Mouse (Mus musculus) C2C12 (cell line): ENCODE data around the gene Ift140. TPM values are rescaled to one million over a fixed set of nuclear protein-coding genes. Genes with fewer than 3 reads are reported as not detected.

Experiments
- H3K27me3 ChIP-seq: one replicate; pipeline ENCODE4 v1.6.1; 2011; ENCODE audit not compliant: control insufficient read depth, insufficient read depth, insufficient read length
- H3K36me3 ChIP-seq: one replicate; pipeline ENCODE4 v1.6.1; 2011; ENCODE audit not compliant: control insufficient read depth, insufficient read depth
- H3K4me3 ChIP-seq: one replicate; pipeline ENCODE4 v1.5.1; 2011; ENCODE audit warnings: mild to moderate bottlenecking, control low read depth; ENCODE audit not compliant: poor library complexity, insufficient read depth, severe bottlenecking
- H3K79me2 ChIP-seq: one replicate; pipeline ENCODE4 v1.6.1; 2011; ENCODE audit not compliant: control insufficient read depth, insufficient read depth
- H3K79me3 ChIP-seq: one replicate; pipeline ENCODE4 v1.6.1; 2011; ENCODE audit warnings: low read depth, control low read depth
- H3ac ChIP-seq: one replicate; pipeline ENCODE3; 2011; ENCODE audit warnings: low read depth; ENCODE audit not compliant: control insufficient read depth, insufficient read length
- CEBPB ChIP-seq: IDR thresholded peaks from one replicate; pipeline ENCODE4 v1.6.1; 2011; ENCODE audit warnings: low read depth, mild to moderate bottlenecking, control low read depth, moderate library complexity
- CTCF ChIP-seq: IDR thresholded peaks from one replicate; pipeline ENCODE4 v1.5.1; 2011; ENCODE audit not compliant: control insufficient read depth, insufficient read depth, insufficient read length
- FOSL1 ChIP-seq: IDR thresholded peaks from one replicate; pipeline ENCODE4 v1.8.0; 2011; ENCODE audit warnings: mild to moderate bottlenecking, low read length; ENCODE audit not compliant: poor library complexity, insufficient read depth, severe bottlenecking
- MAX ChIP-seq: IDR thresholded peaks from one replicate; pipeline ENCODE4 v1.6.1; 2011; ENCODE audit warnings: mild to moderate bottlenecking, control low read depth
- MYOD1 ChIP-seq: IDR thresholded peaks from one replicate; pipeline ENCODE4 v1.6.1; 2011; ENCODE audit warnings: low read depth; ENCODE audit not compliant: control insufficient read depth, insufficient read length
- MYOG ChIP-seq: IDR thresholded peaks from one replicate; pipeline ENCODE4 v1.6.1; 2011; ENCODE audit not compliant: control insufficient read depth, insufficient read length; ENCODE audit errors: extremely low read depth
- USF1 ChIP-seq: IDR thresholded peaks from one replicate; pipeline ENCODE4 v1.6.1; 2011; ENCODE audit warnings: low read depth, mild to moderate bottlenecking, control low read depth, moderate library complexity
- polyA plus RNA-seq: library from polyadenylated mRNA; unstranded; fragments of >200 nt; fragmentation: generic; extraction: Trizol; gene quantifications from one replicate; pipeline ENCODE4 v1.2.1, GENCODE M21; 2012; ENCODE audit warnings: missing spikeins

The Ift140 gene
- polyA plus RNA-seq, 1 experiment, result 7.5 TPM

- Histone ChIP-seq H3K36me3 (no peaks in the 10 kb centered on the region), H3K79me2 (no peaks in the 10 kb centered on the region), H3K4me3 (no peak overlapping the region), H3K79me3 (no peaks in the 10 kb centered on the region), H3K27me3 (no peaks in the 10 kb centered on the region), H3ac (no peak overlapping the region)
- TF ChIP-seq MYOG, result no peak
- TF ChIP-seq MYOD1, result no peak
- TF ChIP-seq CEBPB, result no peak
- no peak for TF ChIP-seq FOSL1
- TF ChIP-seq USF1, result no peak
- TF ChIP-seq CTCF, result no peak
- TF ChIP-seq MAX, result no peak
Measured at GRCm38 (mm10) chr17:25064351-25064750, 48.5 kb downstream of the Ift140 start.

GRCm38 (mm10) chr17:25065189-25065588, 49.3 kb downstream of the Ift140 start:
- H3K36me3 ChIP-seq, result no peaks in the 10 kb centered on the region
- H3K27me3 ChIP-seq, result no peaks in the 10 kb centered on the region
- no peaks in the 10 kb centered on the region for H3K79me3 ChIP-seq
- no peak overlapping the region for H3K4me3 ChIP-seq
- no peak overlapping the region for H3ac ChIP-seq
- TF ChIP-seq CTCF, result no peak
- no peak for TF ChIP-seq FOSL1
- TF ChIP-seq MYOG, result no peak
- TF ChIP-seq MYOD1, result no peak
- no peaks in the 10 kb centered on the region for H3K79me2 ChIP-seq

GRCm38 (mm10) chr17:25066595-25066994, 50.7 kb downstream of the Ift140 start:
- Histone ChIP-seq H3K36me3 (no peaks in the 10 kb centered on the region), H3ac (no peak overlapping the region), H3K27me3 (no peaks in the 10 kb centered on the region), H3K79me3 (no peaks in the 10 kb centered on the region), H3K4me3 (no peak overlapping the region), H3K79me2 (no peaks in the 10 kb centered on the region)
- no peak for TF ChIP-seq MYOD1
- TF ChIP-seq MAX, result no peak
- no peak for TF ChIP-seq MYOG
- no peak for TF ChIP-seq FOSL1
- no peak for TF ChIP-seq CTCF
- no peak for TF ChIP-seq USF1
- TF ChIP-seq CEBPB, result no peak

DNA sequence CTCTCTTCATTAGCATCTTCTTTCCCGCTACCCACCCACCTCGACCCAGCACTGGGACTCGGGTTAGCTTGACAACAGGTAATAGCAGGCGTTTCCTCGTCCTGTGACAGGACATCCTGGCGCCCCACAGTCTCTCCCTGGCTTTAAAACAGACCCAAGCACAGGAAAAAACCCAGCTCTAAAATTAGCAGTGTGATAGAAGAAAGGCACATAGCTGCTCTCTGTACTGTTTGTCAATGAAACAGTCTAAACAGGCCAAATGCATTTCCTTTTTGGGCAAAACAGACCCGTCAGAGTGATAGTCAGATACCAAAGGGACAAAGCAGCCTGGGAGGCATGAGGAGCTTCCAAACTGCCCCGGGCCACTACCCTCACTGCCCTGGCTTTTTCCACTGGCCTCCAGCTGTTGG, 51.6 kb downstream of the Ift140 start:
- no peaks in the 10 kb centered on the region for H3K79me2 ChIP-seq
- H3ac ChIP-seq, result no peak overlapping the region
- no peaks in the 10 kb centered on the region for H3K36me3 ChIP-seq
- H3K27me3 ChIP-seq, result no peaks in the 10 kb centered on the region
- no peaks in the 10 kb centered on the region for H3K79me3 ChIP-seq
- TF ChIP-seq USF1 (no peak), MYOD1 (no peak), FOSL1 (no peak), CEBPB (no peak), MYOG (no peak), CTCF (no peak), MAX (no peak)
- H3K4me3 ChIP-seq, result no peak overlapping the region

DNA sequence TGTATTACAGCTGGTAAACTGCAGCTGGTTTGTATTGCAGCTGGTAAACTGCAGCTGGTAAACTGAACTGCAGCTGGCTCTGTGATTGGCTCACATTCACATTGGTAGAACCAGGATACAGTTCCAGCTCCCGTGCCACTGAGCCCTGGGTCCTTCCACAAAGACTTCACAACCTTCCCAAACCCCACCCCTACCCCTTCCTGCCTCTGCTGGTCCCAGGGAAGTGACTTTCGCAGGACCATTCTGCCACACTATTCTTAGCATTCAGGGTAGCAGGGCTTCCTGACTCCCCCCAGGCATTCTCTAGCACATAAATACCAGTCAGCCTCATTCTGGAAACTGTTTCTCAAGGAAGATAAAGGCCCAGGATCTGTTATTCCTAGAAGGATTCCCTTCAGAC, 52.8 kb downstream of the Ift140 start:
- H3K79me3 ChIP-seq, result no peaks in the 10 kb centered on the region
- TF ChIP-seq CTCF, result no peak
- TF ChIP-seq MYOD1, result no peak
- TF ChIP-seq MYOG, result no peak
- no peak for TF ChIP-seq FOSL1
- TF ChIP-seq USF1, result no peak
- no peak for TF ChIP-seq CEBPB
- TF ChIP-seq MAX, result no peak
- no peaks in the 10 kb centered on the region for H3K27me3 ChIP-seq
- no peak overlapping the region for H3ac ChIP-seq
- no peaks in the 10 kb centered on the region for H3K79me2 ChIP-seq
- no peak overlapping the region for H3K4me3 ChIP-seq
- H3K36me3 ChIP-seq, result no peaks in the 10 kb centered on the region

GRCm38 (mm10) chr17:25076906-25077305, 61.0 kb downstream of the Ift140 start:
- Histone ChIP-seq H3K36me3 (no peaks in the 10 kb centered on the region), H3K79me3 (no peaks in the 10 kb centered on the region), H3K4me3 (no peak overlapping the region), H3ac (no peak overlapping the region), H3K27me3 (no peaks in the 10 kb centered on the region), H3K79me2 (no peaks in the 10 kb centered on the region)
- no peak for TF ChIP-seq MYOD1
- no peak for TF ChIP-seq FOSL1
- TF ChIP-seq MYOG, result no peak
- TF ChIP-seq CEBPB, result no peak
- TF ChIP-seq CTCF, result no peak
- TF ChIP-seq USF1, result no peak
- TF ChIP-seq MAX, result no peak
